Mouse (Mus musculus): Measurements from ENCODE around the gene Sh3gl2.

The Sh3gl2 gene

DNA sequence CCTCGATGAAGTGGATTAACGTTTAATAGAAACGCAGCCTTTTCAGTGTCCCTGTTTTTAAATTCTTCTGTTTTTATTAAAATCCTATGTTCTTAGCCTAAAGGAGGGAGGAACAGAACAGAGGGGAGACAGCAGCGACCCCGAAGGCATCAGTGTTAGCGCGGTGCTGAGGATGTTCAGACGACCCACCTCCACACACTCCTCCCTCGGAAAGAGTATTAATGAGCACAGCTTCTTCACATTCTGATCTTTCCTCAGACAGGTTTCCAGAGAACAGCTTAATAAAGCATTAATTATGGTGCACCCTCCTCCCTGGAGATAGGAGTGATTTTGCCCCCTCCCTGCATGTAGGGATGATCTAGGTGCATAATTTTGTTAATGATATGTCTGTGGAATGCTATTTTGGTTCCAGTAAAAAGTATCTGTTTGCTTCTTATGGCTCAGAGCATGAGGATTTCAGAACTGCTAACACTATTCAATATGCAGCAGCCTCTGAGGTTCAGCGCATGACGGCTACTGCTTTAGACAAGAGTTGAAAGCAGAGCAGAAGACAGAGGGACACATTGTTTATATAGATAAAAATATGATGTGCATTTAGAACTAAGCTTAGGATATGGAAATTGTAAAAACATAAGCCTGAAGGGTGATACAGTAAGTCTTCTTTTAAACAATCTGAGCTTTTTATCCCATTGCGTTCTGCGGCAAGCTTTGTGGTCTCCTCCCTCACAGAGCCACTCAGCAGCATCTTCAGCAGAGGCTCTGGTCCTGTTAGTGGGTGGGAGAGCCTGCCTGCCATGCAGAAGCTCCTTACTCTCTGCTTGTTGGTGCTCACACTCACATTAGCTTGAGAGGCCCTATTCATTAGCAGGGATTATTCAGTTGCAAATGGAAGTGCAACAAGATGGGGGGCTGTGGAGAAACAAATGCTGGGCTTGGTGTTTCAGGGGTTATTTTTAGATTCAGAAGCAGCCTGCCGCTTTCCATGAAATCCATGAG, 27.8 kb downstream of the Sh3gl2 start:
- no peak for DNase-seq (ENCODE audit: low spot score in 2 of 2)

DNA sequence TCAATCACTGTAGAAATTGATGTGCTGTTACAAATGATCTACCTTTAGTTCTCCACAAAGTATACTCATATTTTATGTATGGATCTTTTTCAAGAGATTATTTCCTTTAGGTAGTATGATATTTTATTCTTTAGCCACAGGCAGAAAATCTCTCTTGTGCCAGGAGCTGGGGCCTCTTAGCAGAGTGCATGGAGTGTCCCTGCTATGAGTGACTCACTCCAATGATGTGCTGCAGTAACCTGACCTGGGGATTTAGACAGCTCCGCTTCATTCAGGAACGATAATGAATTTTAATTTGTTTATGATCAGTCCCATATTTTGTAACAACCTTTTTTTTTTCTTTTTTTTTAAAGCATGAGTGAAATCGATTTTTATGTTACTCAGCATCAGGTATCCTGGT, 36.7 kb downstream of the Sh3gl2 start:
- no peak for DNase-seq (ENCODE audit: low spot score in 2 of 2)

DNA sequence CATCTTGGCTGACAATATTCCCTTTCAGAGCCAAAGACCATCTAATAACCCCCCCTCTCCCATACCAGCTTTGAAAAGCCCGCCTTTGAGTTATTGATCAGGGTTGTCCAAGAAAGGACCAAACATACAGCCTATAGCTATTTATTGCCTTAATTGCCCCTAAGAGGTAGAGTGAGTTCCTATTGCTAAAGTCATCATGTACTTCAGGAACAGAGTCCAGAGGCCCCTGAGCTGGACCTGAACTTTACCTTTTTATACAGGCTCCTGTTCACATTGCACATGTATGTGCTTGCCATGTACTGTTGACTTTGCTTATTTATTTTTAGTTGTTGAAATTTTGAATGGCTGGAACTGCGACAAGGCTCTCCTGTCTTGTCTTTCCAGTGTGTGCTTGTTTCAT, 37.6 kb downstream of the Sh3gl2 start:
- DNase-seq (ENCODE audit: low spot score in 2 of 2): no peak

DNA sequence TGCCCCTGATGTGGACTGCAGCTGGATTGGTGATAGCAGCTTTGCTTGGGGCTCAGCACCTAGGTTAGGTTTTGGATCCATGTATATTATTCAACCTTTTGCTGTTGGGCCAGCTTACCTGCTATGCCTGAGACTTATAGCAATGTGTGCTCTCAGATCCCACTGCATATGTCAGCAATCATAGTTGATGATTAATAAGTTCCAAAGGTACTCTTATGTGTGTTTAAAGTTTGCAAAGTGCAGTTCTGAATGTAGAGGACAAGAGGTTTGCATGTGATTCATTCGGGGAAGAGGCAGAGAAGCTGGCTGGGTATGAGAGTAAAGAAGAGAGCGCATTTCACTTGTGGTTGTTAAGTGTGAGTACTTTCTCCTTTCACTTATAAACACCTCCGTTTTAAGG, 43.7 kb downstream of the Sh3gl2 start:
- no peak for DNase-seq (ENCODE audit: low spot score in 2 of 2)

DNA sequence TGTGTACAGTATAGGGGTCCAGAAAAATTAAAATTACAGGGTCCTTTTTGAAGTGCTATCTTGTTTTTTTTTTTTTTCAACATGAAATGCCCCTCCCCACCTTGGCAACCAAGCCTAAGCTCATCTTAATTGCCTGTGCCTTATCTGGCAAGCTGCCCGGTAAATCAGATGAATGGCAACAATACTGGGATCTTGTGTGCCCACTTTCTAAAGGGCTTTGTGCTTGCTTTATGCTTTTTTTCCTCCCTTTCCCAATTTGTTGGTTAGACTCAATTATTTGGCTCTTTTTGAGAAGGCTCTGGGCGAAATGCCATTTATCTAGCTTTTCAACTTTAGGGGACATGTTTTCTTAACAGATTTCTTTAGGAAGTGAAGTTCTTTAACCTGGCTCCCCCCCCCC, 45.3 kb downstream of the Sh3gl2 start:
- no peak for DNase-seq (ENCODE audit: low spot score in 2 of 2)

DNA sequence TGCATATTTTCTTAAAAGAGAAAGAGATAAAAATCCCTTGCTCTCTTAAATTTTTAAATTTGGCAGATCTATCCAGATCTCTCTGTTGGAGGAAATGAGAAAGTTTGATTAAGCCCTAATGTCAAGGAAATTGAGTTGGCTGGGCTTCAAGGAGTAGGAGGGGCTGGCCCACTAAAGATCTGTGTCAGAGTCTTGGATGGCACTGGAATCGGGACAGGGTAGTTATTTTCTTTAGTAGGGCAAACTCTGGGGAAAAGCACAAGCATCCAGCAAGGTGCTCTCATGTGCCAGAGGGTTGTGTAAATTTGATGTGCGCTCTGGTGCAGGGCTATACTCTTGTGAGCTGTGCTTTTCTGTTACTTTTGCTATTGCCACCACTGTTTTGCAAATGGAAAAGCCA, 45.9 kb downstream of the Sh3gl2 start:
- DNase-seq (ENCODE audit: low spot score in 2 of 2): no peak

DNA sequence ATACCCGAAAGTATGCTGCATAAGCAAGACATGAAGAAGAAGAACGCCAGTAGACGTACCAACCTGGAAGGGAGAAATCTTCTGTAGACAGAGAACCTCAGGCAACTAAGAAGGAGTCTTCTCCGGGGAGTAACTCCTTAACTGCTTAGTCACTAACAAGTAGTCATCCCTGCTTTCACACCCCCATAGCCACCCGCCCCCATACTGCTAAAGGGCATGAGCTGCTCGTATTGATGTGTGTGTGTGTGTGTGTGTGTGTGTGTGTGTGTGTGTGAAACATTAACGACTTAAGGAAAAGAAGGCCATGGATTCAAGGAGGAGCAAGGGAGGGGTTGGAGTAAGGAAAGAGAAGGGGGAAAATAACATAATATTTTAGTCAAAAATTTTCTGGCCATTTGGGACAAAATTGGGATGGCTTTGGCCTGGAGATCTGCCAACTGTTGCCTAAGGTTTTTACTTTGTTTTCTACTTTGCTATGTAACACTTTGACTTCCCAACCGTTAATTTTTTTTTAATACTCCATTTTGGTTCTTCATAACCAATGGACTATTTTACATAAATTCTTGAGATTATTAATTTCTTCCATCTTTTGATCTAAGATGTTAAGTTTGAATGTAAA, 51.0 kb downstream of the Sh3gl2 start:
- no peak for DNase-seq (ENCODE audit: low spot score in 2 of 2)

DNA sequence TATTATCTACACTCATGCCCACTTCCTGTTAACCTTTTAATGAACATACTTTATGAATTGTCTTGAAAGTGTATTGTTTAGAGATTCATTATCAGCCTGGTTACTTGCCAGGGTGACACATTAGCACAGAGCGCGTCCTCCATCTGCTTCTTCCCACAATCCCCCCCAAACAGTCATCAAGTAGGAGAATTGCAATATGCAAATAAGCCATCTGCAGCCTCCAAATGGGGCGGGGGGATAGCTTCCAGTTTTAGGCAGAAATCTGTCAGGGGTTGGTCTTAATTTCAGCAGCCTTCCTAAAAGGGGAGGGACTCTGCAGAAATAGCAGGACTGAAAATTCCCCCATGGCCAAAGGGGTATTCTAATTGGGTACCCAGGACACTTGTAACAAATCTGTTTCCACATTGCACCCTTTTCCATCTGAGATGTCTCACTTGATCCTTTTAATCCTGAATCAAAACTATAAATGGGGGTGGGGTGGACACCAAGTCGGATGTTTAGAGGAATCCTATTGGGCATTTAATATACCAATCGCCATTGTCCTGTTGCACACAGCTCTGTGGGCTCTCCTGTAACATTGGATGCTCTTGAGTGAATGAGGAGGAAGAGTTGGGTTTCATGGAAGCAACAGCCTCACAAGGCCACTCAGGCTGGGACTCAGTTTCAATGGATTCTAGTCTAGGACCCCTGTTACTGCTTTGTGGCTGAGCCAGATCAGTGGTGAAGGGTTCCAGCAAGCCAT, 51.7 kb downstream of the Sh3gl2 start:
- DNase-seq (ENCODE audit: low spot score in 2 of 2): no peak

DNA sequence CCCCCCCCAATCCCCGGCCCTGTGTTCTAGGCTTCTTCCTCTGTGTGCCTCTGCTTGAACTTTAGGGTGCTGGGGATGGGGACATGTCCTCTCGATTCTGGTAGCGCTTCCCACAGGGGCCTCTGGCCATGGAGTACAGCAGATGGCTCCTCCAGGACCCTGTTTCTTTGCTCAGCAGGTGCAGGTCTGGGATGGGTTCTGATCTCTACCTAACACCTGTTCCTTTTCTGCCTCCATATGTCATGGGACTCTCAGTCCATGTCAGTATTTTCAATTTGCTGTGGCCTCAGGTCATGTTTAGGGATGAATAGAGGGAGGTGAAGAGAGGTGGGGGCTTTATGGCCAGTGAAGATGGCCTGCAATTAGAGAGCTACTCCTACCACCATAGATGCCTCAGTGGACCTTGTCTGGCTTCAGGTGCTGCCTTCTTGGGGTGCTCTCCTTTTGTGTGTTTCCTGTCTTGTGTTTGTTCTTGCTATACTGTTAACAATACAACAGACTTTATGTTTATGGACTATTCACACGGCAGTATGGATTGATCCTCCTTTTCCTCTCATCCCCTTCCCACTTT, 52.9 kb downstream of the Sh3gl2 start:
- no peak for DNase-seq (ENCODE audit: low spot score in 2 of 2)

DNA sequence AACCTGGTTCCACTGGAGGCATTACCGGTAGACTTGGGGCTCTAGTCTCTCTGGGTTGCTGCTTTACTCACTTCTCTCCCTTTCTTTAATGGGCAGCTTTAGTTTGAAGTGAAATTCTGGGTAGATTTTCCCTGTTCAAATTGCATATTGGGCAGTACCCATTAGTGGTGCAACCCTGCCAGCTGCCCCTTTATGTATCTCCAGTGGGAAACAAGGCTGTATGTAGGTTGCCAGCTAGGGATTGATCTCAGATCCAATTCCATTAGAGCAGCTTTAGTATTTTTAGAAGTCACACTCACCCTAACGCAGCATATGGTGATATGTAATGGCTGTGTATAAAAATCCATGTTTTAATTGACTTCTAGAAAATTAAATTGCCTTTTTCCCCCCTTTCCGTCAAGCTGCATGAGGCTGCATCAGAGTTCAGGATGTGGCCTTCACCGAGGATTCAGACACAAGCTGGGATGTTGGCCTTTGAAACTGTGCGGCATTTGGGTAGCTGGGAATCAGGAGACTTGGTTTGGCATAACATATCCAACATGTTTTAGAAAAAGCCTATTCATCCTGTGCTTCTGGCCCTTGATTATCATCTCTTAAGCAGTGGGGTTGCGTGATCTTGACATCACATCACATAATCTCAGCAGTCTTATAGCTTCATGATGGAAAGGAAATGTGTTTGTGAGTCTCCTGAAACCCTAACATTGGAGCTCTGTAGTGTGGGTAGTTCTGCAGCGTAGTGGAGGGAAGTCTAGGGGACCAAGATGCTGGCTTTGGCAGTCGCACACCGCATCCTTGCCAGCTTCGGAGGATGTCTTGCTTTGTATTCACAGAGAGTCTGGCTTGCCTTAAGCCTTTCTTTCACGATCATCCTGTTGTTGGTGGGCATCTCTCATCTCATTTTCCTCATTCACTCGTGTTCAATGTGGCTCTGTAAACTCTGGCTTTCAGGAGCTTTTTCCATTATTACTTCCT, 56.0 kb downstream of the Sh3gl2 start:
- no peak for DNase-seq (ENCODE audit: low spot score in 2 of 2)

DNA sequence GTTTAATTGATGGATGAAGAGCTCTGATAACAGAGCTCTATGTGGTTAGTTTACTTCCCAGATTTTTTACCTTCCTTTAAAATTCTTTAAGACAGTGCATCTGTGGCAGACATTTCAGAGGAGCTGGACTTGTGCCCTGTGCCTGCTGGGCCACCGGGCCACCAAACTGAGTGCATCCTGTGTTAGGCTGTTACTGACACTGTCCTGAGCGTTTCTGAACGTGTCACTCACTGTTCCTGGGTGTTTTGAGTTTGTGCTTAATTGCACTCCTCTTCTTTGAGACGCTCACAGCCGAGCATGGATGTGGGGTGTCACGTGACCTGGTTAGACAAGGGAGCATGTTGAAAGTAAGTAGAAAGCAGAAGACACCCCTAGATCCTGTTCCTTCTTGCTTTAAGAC, 57.2 kb downstream of the Sh3gl2 start:
- no peak for DNase-seq (ENCODE audit: low spot score in 2 of 2)

DNA sequence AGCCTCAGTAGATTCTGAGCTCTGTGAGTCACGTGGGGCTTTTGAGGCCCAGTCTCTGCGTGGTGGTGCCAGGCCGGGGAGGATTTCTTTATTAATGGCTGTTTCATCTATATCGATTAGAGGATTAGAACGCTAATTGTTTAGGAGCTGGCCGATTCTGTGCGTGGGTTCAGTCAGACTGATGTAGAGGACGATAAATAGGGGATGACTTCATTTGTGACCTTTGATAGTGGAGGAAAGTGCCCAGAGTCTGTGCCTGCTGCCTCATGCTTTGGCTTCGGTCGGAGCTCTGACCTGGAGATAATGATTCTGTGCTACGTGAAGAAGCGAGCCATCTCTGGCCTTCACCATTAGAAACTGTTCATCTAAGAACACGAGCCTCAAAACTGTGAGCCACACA, 57.7 kb downstream of the Sh3gl2 start:
- DNase-seq (ENCODE audit: low spot score in 2 of 2): no peak

DNA sequence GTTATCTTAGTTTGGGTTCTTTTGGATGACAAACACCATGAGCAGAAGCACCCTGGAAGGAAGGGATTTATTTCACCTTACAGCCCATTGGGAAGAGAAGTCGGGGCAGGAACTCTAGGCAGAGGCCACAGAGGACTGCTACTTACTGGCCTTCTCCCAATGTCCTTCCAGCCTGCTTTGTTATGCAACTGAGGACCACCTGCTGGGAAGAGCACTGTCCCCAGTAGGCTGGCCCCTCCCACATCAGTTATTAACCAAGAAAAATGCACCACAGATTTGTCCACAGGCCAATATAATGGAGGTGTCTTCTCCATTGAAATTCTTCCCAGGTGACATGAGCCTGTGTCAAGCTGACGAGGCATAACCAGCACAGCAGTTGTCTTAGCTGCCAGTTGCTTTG, 62.5 kb downstream of the Sh3gl2 start:
- no peak for DNase-seq (ENCODE audit: low spot score in 2 of 2)

DNA sequence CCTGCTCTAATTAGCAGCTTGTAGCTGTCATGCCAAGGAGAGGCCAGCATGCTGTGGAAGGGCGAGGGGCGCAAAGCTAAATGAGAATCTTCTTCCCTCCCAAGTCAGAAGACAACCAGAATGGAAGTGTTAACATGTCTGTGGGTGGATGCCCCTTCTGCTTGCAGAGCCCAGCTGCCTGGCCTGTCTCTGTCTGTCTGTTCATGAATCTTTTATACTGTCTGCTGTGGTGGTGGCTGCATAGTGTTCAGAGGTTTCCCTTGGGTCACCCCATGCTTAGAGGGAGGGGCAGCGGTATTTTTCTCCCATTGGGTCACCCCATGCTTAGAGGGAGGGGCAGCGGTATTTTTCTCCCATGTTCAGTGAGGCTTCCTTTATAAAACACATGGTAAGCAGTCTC, 68.0 kb downstream of the Sh3gl2 start:
- no peak for DNase-seq (ENCODE audit: low spot score in 2 of 2)

DNA sequence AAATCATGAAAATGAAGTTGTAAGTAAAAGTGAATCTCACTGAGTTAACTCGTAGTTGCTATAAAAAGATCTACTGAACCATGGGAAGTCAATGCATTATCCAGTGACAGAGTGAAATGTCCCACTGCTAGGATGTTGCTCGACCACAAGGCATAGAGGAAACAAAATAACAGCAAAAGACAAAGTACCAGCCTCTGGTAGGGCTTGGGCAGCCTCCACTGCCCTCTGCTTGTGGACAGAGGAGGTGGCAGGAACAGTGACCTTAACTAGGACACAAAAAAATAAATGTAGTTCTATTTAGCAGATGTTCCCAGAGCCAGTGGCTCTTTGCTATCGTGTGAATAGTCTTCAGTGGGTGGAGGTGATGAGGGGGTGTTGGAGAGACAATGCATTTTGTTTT, 68.5 kb downstream of the Sh3gl2 start:
- DNase-seq (ENCODE audit: low spot score in 2 of 2): no peak

DNA sequence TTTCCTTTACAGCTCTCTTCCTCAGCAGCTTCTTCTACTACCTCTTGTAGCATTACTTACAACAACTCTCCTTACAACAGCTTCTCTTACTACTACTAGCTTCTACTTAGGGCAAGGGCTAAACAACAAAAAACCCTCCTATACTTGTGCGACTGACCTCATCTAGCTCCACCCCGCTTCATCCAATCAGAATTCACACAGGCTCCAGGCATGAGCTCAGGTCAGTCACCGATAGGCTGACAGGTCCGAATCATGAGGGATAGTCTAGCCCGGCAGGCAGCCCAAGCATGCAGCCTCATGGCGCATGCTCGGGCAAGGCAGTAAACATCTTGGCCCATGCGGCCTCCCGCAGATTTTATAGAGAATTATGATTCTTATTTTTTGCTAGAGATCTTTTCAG, 78.2 kb downstream of the Sh3gl2 start:
- DNase-seq (ENCODE audit: low spot score in 2 of 2): no peak

DNA sequence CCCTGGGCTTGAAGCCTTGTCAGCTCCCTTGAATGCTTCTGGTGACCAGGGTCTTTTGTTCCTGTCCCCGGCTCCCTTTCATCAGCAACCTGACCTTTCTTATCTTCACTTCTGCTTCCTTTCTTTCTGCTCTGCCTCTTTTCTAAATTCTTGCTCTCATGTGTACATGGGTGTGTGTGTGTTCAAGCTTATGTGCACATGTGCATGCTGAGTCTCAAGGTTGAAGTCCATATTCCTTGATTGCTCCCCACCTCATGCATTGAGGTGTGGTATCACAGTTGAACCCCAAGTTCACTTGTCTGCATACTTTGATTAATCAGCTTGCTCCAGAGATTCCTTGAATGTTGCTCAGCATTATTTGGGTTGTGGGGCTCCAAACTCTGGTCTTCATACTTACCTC, 85.1 kb downstream of the Sh3gl2 start:
- no peak for DNase-seq (ENCODE audit: low spot score in 2 of 2)

DNA sequence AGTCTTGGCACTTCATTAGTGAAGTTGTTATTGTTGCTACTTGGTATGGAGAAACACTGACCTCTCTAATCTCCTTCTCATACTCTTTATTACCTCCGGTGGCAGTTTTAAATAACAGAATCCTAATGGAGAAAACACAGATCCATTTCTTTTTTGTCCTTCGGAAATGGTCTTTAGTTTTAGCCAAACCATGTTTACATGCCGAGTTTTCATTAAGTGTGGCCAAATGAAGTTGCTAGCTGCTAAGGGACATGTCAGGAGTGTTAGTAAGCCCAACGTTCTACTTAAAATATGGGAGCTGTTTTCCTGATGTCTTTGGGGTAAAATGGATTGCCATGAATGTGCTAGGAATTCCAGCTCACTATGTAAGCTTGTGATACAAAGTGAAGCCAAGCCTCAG, 86.4 kb downstream of the Sh3gl2 start:
- no peak for DNase-seq (ENCODE audit: low spot score in 2 of 2)

DNA sequence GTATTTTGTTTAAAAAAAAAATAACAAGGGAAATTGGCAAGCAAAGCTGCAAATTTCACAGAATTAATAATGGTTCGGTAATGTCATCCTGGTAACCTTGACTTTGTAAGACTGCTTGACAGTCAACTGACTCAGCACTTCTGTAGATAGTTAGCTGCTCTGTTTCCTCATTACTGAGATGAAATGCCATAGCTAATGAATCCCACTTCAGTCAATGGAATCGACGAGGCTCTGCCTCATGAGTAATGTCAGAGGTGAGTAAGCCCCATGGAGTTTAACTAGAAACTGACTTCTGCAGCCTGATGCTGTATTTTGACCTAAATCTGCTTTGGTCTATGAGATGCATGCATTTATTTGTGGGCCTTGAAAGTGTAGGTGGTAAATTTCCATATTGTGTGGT, 88.4 kb downstream of the Sh3gl2 start:
- DNase-seq (ENCODE audit: low spot score in 2 of 2): no peak

DNA sequence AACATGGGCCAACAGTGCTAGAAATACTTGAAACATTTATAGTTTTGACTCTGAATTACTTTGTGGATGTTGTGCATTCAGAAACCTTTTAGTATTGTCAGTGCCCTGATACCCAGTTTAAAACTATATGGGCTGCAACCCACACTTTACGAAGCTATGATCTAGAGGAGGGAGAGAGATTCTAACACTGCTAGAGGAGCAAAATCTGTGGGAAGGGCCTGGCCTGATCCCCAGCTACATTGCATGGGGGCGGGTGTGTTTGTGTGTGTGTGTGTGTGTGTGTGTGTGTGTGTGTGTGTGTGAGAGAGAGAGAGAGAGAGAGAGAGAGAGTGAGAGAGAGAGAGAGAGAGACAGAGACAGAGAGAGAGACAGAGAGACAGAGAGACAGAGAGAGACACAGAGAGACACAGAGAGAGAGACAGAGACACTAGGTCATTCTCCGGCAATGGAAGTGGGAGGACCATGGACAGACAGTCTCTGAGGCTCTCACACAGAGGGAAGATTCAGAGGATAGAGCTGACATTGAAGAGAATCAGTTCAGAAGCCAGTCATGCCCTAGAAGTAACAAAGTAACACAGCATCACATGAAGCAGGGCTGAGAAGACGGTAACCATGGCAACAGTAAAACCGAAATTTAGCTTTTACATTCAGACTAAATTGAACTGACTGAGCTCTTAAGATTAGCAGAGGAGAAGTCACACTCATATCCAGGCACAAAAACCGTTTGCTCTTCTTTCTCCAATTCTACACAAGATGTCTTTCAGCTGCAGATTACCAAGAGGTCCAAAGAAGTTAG, 95.9 kb downstream of the Sh3gl2 start:
- no peak for DNase-seq (ENCODE audit: low spot score in 2 of 2)
